In genomic region chr13:20182239-20182825, GRCm38 (mm10) we compare ENCODE assay signal across 9 mouse cellular contexts.
A peak's percentile ranks its signal among the peaks of the same experiment; 100 is the strongest.
DNase-seq lines count a peak whose midpoint lies in the region; ATAC-seq lines count a peak whose summit lies in the region.
"Had no signal": no experiment of that assay in that cellular context is flagged by ENCODE, and none has a peak within 500 bp of the region (broad histone marks: within the 10 kb centered on the region; RNA-seq: fewer than 3 reads in every experiment).

No protein-coding gene starts in this region.

- H3K36me3 ChIP-seq in forebrain, embryonic 15.5 days, result no peaks in the 10 kb centered on the region
- H3K36me3 ChIP-seq in kidney, embryonic 15.5 days, result no peaks in the 10 kb centered on the region
- H3K36me3 ChIP-seq in neural tube, embryonic 14.5 days (ENCODE audit: control insufficient read depth, insufficient read depth, low read length), result no peaks in the 10 kb centered on the region
- H3K36me3 ChIP-seq in liver, embryonic 12.5 days, result no peaks in the 10 kb centered on the region

- intact Hi-C loops in gastrocnemius, postnatal 14 days (cut with DNase I; ENCODE audit: low total_unique reads), result no loop called here

- ATAC-seq in forebrain, embryonic 15.5 days (replicated peaks), result peak; percentile 17
- no peak for ATAC-seq in kidney, embryonic 15.5 days (replicated peaks; ENCODE audit: low FRiP score)
- ATAC-seq in neural tube, embryonic 14.5 days (ENCODE audit: low read depth), result peak; percentile 32; the same call in 1 of the 2 replicates
- ATAC-seq in liver, embryonic 12.5 days, result no peak
- ATAC-seq: Patski had no signal

- H3K9me3 ChIP-seq in forebrain, embryonic 15.5 days, result no peaks in the 10 kb centered on the region
- no peaks in the 10 kb centered on the region for H3K9me3 ChIP-seq in kidney, embryonic 15.5 days (replicated peaks)
- no peaks in the 10 kb centered on the region for H3K9me3 ChIP-seq in neural tube, embryonic 14.5 days (ENCODE audit: control insufficient read depth, low read length)
- H3K9me3 ChIP-seq in liver, embryonic 12.5 days (replicated peaks), result no peaks in the 10 kb centered on the region

- no peak overlapping the region for H3K9ac ChIP-seq in forebrain, embryonic 15.5 days (replicated peaks)
- no peak overlapping the region for H3K9ac ChIP-seq in kidney, embryonic 15.5 days
- no peak overlapping the region for H3K9ac ChIP-seq in neural tube, embryonic 14.5 days (replicated peaks; ENCODE audit: low read depth, low read length)
- no peak overlapping the region for H3K9ac ChIP-seq in liver, embryonic 12.5 days

- no peak overlapping the region for H3K4me2 ChIP-seq in forebrain, embryonic 15.5 days (replicated peaks)
- no peak overlapping the region for H3K4me2 ChIP-seq in kidney, embryonic 15.5 days
- no peak overlapping the region for H3K4me2 ChIP-seq in neural tube, embryonic 14.5 days (ENCODE audit: low read depth, low read length)
- no peak overlapping the region for H3K4me2 ChIP-seq in liver, embryonic 12.5 days

- H3K4me1 ChIP-seq in forebrain, embryonic 15.5 days, result peaks cover 25% of the 10 kb centered on the region
- peaks cover 30% of the 10 kb centered on the region for H3K4me1 ChIP-seq in kidney, embryonic 15.5 days
- H3K4me1 ChIP-seq in neural tube, embryonic 14.5 days (ENCODE audit: control insufficient read depth, insufficient read depth, low read length), result peaks cover 8% of the 10 kb centered on the region; the same call in 1 of the 2 replicates
- peaks cover 34% of the 10 kb centered on the region for H3K4me1 ChIP-seq in liver, embryonic 12.5 days

- WGBS in forebrain, embryonic 15.5 days, result 25% methylated on average over 6 of the region's 6 CpGs
- 67% methylated on average over 6 of the region's 6 CpGs for WGBS in kidney, embryonic 15.5 days
- WGBS in neural tube, embryonic 14.5 days, result 42% methylated on average over 6 of the region's 6 CpGs
- 74% methylated on average over 6 of the region's 6 CpGs for WGBS in liver, embryonic 12.5 days (ENCODE audit: insufficient replicate concordance)

- peak; percentile 45 for DNase-seq in gastrocnemius, postnatal 14 days
- no peak for DNase-seq in gastrocnemius, adult 8-10 months (ENCODE audit: low spot score in 2 of 2)
- peak; percentile 52 for DNase-seq in ZHBTc4 (ENCODE audit: low read depth, low spot score)
- DNase-seq in urinary bladder, postnatal 36 days (ENCODE audit: low spot score in 2 of 2), result no peak

- H3K27me3 ChIP-seq in forebrain, embryonic 15.5 days, result peaks cover 4% of the 10 kb centered on the region; the same call in 1 of the 2 replicates
- H3K27me3 ChIP-seq in kidney, embryonic 15.5 days, result no peaks in the 10 kb centered on the region
- H3K27me3 ChIP-seq in neural tube, embryonic 14.5 days (ENCODE audit: control insufficient read depth, insufficient read depth, low read length), result no peaks in the 10 kb centered on the region
- H3K27me3 ChIP-seq in liver, embryonic 12.5 days (replicated peaks), result peaks cover 61% of the 10 kb centered on the region
- H3K27me3 ChIP-seq: Patski had no signal

- no peak overlapping the region for H3K4me3 ChIP-seq in forebrain, embryonic 15.5 days
- H3K4me3 ChIP-seq in kidney, embryonic 15.5 days (replicated peaks), result no peak overlapping the region
- no peak overlapping the region for H3K4me3 ChIP-seq in neural tube, embryonic 14.5 days (ENCODE audit: low read depth, low read length)
- no peak overlapping the region for H3K4me3 ChIP-seq in liver, embryonic 12.5 days

- no peak overlapping the region; the same call in 1 of the 2 replicates for H3K27ac ChIP-seq in forebrain, embryonic 15.5 days (replicated peaks)
- H3K27ac ChIP-seq in kidney, embryonic 15.5 days, result peak overlapping the region; percentile 75
- H3K27ac ChIP-seq in neural tube, embryonic 14.5 days (ENCODE audit: low read depth, low read length), result no peak overlapping the region
- no peak overlapping the region for H3K27ac ChIP-seq in liver, embryonic 12.5 days

Comparison
In these comparisons a context has a peak if more than half of its experiments do, and no peak if none do; other contexts are left out.
1. DNase-seq: peak in gastrocnemius, postnatal 14 days (single experiment) and ZHBTc4 (single experiment); none in gastrocnemius, adult 8-10 months (0 of 2) and urinary bladder, postnatal 36 days (0 of 2).
2. ATAC-seq: peak in forebrain, embryonic 15.5 days (single experiment) and neural tube, embryonic 14.5 days (single experiment); none in kidney, embryonic 15.5 days (single experiment) and liver, embryonic 12.5 days (single experiment).